ENCODE assay signal across 11 mouse cellular contexts in the genomic region with DNA sequence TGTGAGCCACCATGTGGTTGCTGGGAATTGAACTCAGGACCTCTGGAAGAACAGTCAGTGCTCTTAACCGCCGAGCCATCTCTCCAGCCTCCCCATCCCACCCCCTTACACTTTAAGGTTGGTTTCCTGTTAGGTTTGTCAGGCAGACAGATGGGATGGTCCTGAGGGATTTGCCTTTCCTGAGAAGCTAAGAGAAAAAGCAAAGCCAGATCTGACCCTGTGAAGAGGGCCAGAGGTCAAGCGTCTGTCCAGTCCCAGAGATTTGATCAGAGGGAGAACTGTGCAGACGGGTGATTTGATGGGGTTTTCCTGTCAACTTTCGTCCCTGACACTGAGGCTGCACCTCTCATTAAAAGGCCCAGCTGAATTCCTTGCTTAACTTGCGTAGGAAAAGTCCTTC.
A peak's percentile ranks its signal among the peaks of the same experiment; 100 is the strongest.
DNase-seq lines count a peak whose midpoint lies in the region; ATAC-seq lines count a peak whose summit lies in the region.
"Had no signal": no experiment of that assay in that cellular context is flagged by ENCODE, and none has a peak within 500 bp of the region (broad histone marks: within the 10 kb centered on the region; RNA-seq: fewer than 3 reads in every experiment).

No protein-coding gene starts in this region.

- no peak overlapping the region for H3K4me3 ChIP-seq in heart, embryonic 10.5 days
- H3K4me3 ChIP-seq in heart, embryonic 11.5 days (ENCODE audit: low read depth, low read length): no peak overlapping the region
- no peak overlapping the region for H3K4me3 ChIP-seq in neural tube, embryonic 13.5 days

- no peaks in the 10 kb centered on the region for H3K27me3 ChIP-seq in heart, embryonic 10.5 days (ENCODE audit: insufficient read depth, poor library complexity, severe bottlenecking)
- no peaks in the 10 kb centered on the region for H3K27me3 ChIP-seq in heart, embryonic 11.5 days (ENCODE audit: control insufficient read depth, insufficient read depth, low read length)
- H3K27me3 ChIP-seq in neural tube, embryonic 13.5 days: no peaks in the 10 kb centered on the region
- H3K27me3 ChIP-seq: CH12.LX had no signal

- H3K4me2 ChIP-seq in heart, embryonic 11.5 days: no peak overlapping the region
- H3K4me2 ChIP-seq in neural tube, embryonic 13.5 days: no peak overlapping the region

- no peak overlapping the region for H3K9ac ChIP-seq in heart, embryonic 11.5 days (ENCODE audit: low read depth, low read length)
- H3K9ac ChIP-seq in neural tube, embryonic 13.5 days: no peak overlapping the region

- H3K36me3 ChIP-seq in heart, embryonic 10.5 days: no peaks in the 10 kb centered on the region
- H3K36me3 ChIP-seq in heart, embryonic 11.5 days (ENCODE audit: control insufficient read depth, insufficient read depth, low read length): no peaks in the 10 kb centered on the region
- no peaks in the 10 kb centered on the region for H3K36me3 ChIP-seq in neural tube, embryonic 13.5 days

- peak overlapping the region; percentile 62 for H3K27ac ChIP-seq in heart, embryonic 10.5 days
- H3K27ac ChIP-seq in heart, embryonic 11.5 days (ENCODE audit: low read depth, low read length): no peak overlapping the region
- peak overlapping the region; percentile 99; the same call in 1 of the 2 replicates for H3K27ac ChIP-seq in neural tube, embryonic 13.5 days (replicated peaks)

- H3K4me1 ChIP-seq in heart, embryonic 10.5 days: peaks cover 59% of the 10 kb centered on the region
- peaks cover 39% of the 10 kb centered on the region for H3K4me1 ChIP-seq in heart, embryonic 11.5 days (ENCODE audit: control insufficient read depth, insufficient read depth, low read length)
- peaks cover 60% of the 10 kb centered on the region for H3K4me1 ChIP-seq in neural tube, embryonic 13.5 days (replicated peaks)

- 41% methylated on average over 6 of the region's 6 CpGs for WGBS in heart, embryonic 10.5 days
- WGBS in heart, embryonic 11.5 days (ENCODE audit: insufficient replicate concordance): 41% methylated on average over 6 of the region's 6 CpGs
- WGBS in neural tube, embryonic 13.5 days: 69% methylated on average over 6 of the region's 6 CpGs

- no peaks in the 10 kb centered on the region for H3K9me3 ChIP-seq in heart, embryonic 10.5 days
- no peaks in the 10 kb centered on the region for H3K9me3 ChIP-seq in heart, embryonic 11.5 days (replicated peaks; ENCODE audit: control insufficient read depth, low read length)
- H3K9me3 ChIP-seq in neural tube, embryonic 13.5 days: no peaks in the 10 kb centered on the region

- DNase-seq in heart, embryonic 10.5 days (ENCODE audit: low spot score): no peak
- DNase-seq in neural tube, embryonic 10.5 days (ENCODE audit: extremely low spot score, low spot score): no peak
- DNase-seq in kidney, postnatal 10 days: peak; percentile 47
- peak; percentile 58 for DNase-seq in yolk sac, embryonic 10.5 days (ENCODE audit: low spot score)
- no peak for DNase-seq in cerebellum, adult 11-12 months
- DNase-seq in retina, embryonic 14.5 days (ENCODE audit: low spot score): no peak
- DNase-seq: lung, adult 2 months; thymus, adult 18-20 months had no signal

- ATAC-seq in heart, embryonic 11.5 days (replicated peaks; ENCODE audit: insufficient number of reproducible peaks, low FRiP score, low TSS enrichment): no peak
- no peak for ATAC-seq in neural tube, embryonic 13.5 days (ENCODE audit: low read depth)

Comparison
In these comparisons a context has a peak if more than half of its experiments do, and no peak if none do; other contexts are left out.
1. DNase-seq: peak in kidney, postnatal 10 days (single experiment) and yolk sac, embryonic 10.5 days (single experiment); none in heart, embryonic 10.5 days (single experiment), neural tube, embryonic 10.5 days (single experiment), cerebellum, adult 11-12 months (single experiment) and retina, embryonic 14.5 days (single experiment).